In the genomic region with DNA sequence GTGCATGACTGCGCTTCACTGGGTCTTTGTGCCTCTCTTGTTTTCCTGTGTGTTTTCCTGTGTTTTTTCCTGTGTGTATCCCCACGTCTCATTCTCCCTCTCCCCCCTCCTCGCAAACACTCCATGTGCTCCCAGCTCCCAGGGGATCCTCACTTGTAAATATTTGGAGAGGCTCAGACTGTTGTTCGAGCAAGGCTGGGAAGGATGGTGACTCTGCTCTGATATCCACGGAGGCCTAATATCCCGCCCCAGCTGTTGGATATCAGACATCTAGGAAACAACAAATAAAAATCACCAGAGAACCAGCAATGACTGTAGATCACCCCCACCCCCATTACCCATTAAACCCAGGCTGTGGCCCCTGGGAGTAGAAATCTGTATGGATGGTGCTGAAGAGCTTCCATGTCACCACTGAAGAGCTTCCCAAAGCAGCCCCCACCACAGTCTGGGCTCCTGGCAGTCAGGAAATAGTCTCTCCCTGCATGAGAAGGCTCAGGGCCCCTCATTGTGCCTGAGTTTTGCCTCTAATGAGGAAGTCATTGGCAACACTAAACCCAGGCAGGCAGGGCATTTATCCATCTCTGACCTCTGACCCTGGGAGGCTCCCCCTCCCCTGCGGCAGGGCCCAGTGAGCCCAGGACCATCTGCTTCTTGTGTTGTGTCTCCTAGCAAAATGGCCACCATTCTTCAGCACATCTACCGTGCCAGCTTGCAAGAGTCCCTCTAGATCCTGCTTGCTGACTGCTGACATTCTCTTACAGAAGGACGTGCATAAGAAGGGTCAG, we compare ENCODE assay signal across 29 mouse cellular contexts. TPM values are rescaled to one million over a fixed set of nuclear protein-coding genes. Genes with fewer than 3 reads are reported as not detected.
DNase-seq lines count a peak whose midpoint lies in the region; ATAC-seq lines count a peak whose summit lies in the region.
"Had no signal": no experiment of that assay in that cellular context is flagged by ENCODE, and none has a peak within 500 bp of the region (broad histone marks: within the 10 kb centered on the region; RNA-seq: fewer than 3 reads in every experiment).

No protein-coding gene starts in this region.

- H3K9me3 ChIP-seq in forebrain, embryonic 11.5 days (ENCODE audit: control insufficient read depth, low read length), result no peaks in the 10 kb centered on the region
- no peaks in the 10 kb centered on the region for H3K9me3 ChIP-seq in forebrain, embryonic 15.5 days
- H3K9me3 ChIP-seq: embryonic facial prominence, embryonic 12.5 days; forebrain, embryonic 12.5 days; hindbrain, embryonic 13.5 days; limb, embryonic 12.5 days; midbrain, embryonic 12.5 days had no signal

- H3K36me3 ChIP-seq in forebrain, embryonic 11.5 days (ENCODE audit: control insufficient read depth, insufficient read depth, low read length), result no peaks in the 10 kb centered on the region
- no peaks in the 10 kb centered on the region for H3K36me3 ChIP-seq in forebrain, embryonic 15.5 days
- H3K36me3 ChIP-seq: embryonic facial prominence, embryonic 12.5 days; forebrain, embryonic 12.5 days; hindbrain, embryonic 13.5 days; limb, embryonic 12.5 days; midbrain, embryonic 12.5 days had no signal

- peak; percentile 46 for DNase-seq in forebrain, embryonic 11.5 days (ENCODE audit: low spot score)
- DNase-seq in kidney, postnatal 10 days, result peak; percentile 28
- no peak for DNase-seq in kidney, adult 9 months
- peak; percentile 38 for DNase-seq in retina, embryonic 14.5 days (ENCODE audit: low spot score)
- no peak for DNase-seq in retina, postnatal 1 day
- no peak for DNase-seq in layer of hippocampus, postnatal 14 days (ENCODE audit: low spot score in 2 of 2)
- DNase-seq in right cerebral cortex, postnatal 14 days, result no peak
- DNase-seq: adrenal gland, postnatal 10 days; cerebellum, adult 2 months; cerebellum, postnatal 36 days; kidney, postnatal 36 days; liver, postnatal 0 days; right cerebral cortex, postnatal 4 days had no signal

- H3K9ac ChIP-seq in forebrain, embryonic 11.5 days (ENCODE audit: low read length), result no peak overlapping the region
- no peak overlapping the region for H3K9ac ChIP-seq in forebrain, embryonic 15.5 days (replicated peaks)
- H3K9ac ChIP-seq: embryonic facial prominence, embryonic 12.5 days; forebrain, embryonic 12.5 days; hindbrain, embryonic 13.5 days; limb, embryonic 12.5 days; liver, postnatal 0 days; midbrain, embryonic 12.5 days had no signal

- H3K27ac ChIP-seq in forebrain, embryonic 11.5 days (ENCODE audit: low read depth, low read length), result no peak overlapping the region
- no peak overlapping the region for H3K27ac ChIP-seq in forebrain, embryonic 15.5 days (replicated peaks)
- H3K27ac ChIP-seq: embryonic facial prominence, embryonic 12.5 days; forebrain, embryonic 12.5 days; hindbrain, embryonic 13.5 days; limb, embryonic 12.5 days; macrophage; midbrain, embryonic 12.5 days had no signal

- H3K4me2 ChIP-seq in forebrain, embryonic 11.5 days (ENCODE audit: low read depth, low read length, severe bottlenecking), result no peak overlapping the region
- no peak overlapping the region for H3K4me2 ChIP-seq in forebrain, embryonic 15.5 days (replicated peaks)
- H3K4me2 ChIP-seq: embryonic facial prominence, embryonic 12.5 days; forebrain, embryonic 12.5 days; hindbrain, embryonic 13.5 days; limb, embryonic 12.5 days; liver, embryonic 11.5 days; midbrain, embryonic 12.5 days had no signal

- 69% methylated on average over 9 of the region's 9 CpGs for WGBS in forebrain, embryonic 11.5 days
- 72% methylated on average over 9 of the region's 9 CpGs for WGBS in forebrain, embryonic 15.5 days

- H3K27me3 ChIP-seq in forebrain, embryonic 11.5 days (ENCODE audit: control insufficient read depth, insufficient read depth, low read length), result no peaks in the 10 kb centered on the region
- no peaks in the 10 kb centered on the region for H3K27me3 ChIP-seq in forebrain, embryonic 15.5 days
- H3K27me3 ChIP-seq: embryonic facial prominence, embryonic 12.5 days had no signal

- H3K4me1 ChIP-seq in forebrain, embryonic 11.5 days (replicated peaks; ENCODE audit: control insufficient read depth, insufficient read depth, low read length), result no peaks in the 10 kb centered on the region; the same call in 1 of the 2 replicates
- no peaks in the 10 kb centered on the region for H3K4me1 ChIP-seq in forebrain, embryonic 15.5 days
- H3K4me1 ChIP-seq: embryonic facial prominence, embryonic 12.5 days had no signal

- no peak overlapping the region for H3K4me3 ChIP-seq in forebrain, embryonic 11.5 days (ENCODE audit: low read depth, low read length)
- no peak overlapping the region for H3K4me3 ChIP-seq in forebrain, embryonic 15.5 days
- H3K4me3 ChIP-seq: embryonic facial prominence, embryonic 12.5 days; forebrain, embryonic 12.5 days; hindbrain, embryonic 13.5 days; limb, embryonic 12.5 days; midbrain, embryonic 12.5 days had no signal

- ATAC-seq in forebrain, embryonic 11.5 days (replicated peaks; ENCODE audit: low FRiP score), result no peak
- no peak for ATAC-seq in forebrain, embryonic 15.5 days (replicated peaks)
- ATAC-seq: inflammation-experienced regulatory T-cells, adult 6 months; liver, postnatal 0 days had no signal

RNA-seq across cellular contexts. Expression of gene Tmem114, which starts 23.6 kb away (rescaled TPM):
- polyA plus RNA-seq in forebrain, embryonic 11.5 days (2014; fragmentation: Nextera tagmentation; extraction: Ambion mirVana), result not detected in 2 replicates
- not detected in 2 replicates for polyA plus RNA-seq in forebrain, embryonic 15.5 days (2015; fragmentation: Nextera tagmentation; extraction: Ambion mirVana)
- 10 to 100 TPM; 11.4 to 12.0 TPM for total RNA-seq in layer of hippocampus, postnatal 14 days (2021)
- total RNA-seq: adrenal gland, postnatal 10 days; gastrocnemius, adult 18-20 months; gastrocnemius, postnatal 4 days; heart, adult 8-10 months; heart, postnatal 25 days had no signal
- polyA plus RNA-seq: forebrain, embryonic 12.5 days; heart, embryonic 14.5 days; inflammation-experienced regulatory T-cells, adult 6 months; limb, embryonic 12.5 days; liver, embryonic 11.5 days; liver, postnatal 0 days; macrophage; midbrain, embryonic 12.5 days; neural tube, embryonic 11.5 days; urinary bladder, adult 2 months had no signal

Comparison
In these comparisons a context has a peak if more than half of its experiments do, and no peak if none do; other contexts are left out.
1. DNase-seq: peak in forebrain, embryonic 11.5 days (single experiment), kidney, postnatal 10 days (single experiment) and retina, embryonic 14.5 days (single experiment); none in kidney, adult 9 months (single experiment), retina, postnatal 1 day (single experiment), layer of hippocampus, postnatal 14 days (0 of 2) and right cerebral cortex, postnatal 14 days (single experiment).